Mouse (Mus musculus) bone marrow macrophage, adult 2 months (primary cell): Measurements from ENCODE around the gene Slc22a21. TPM values are rescaled to one million over a fixed set of nuclear protein-coding genes. Genes with fewer than 3 reads are reported as not detected.

Source experiments
- H3K27ac ChIP-seq: 2 replicates; pipeline ENCODE4 v1.5.1; 2012; ENCODE audit warnings: low read depth, low read length; ENCODE audit not compliant: insufficient read depth
- H3K4me1 ChIP-seq: 2 replicates; pipeline ENCODE4 v1.6.1; 2012; ENCODE audit warnings: low read length; ENCODE audit not compliant: control insufficient read depth, insufficient read depth
- H3K4me3 ChIP-seq: 2 replicates; pipeline ENCODE4 v1.5.1; 2012; ENCODE audit warnings: mild to moderate bottlenecking, low read length, moderate library complexity; ENCODE audit not compliant: insufficient read depth
- CTCF ChIP-seq: IDR thresholded peaks from 2 replicates; pipeline ENCODE4 v1.5.1; 2012; ENCODE audit warnings: low read depth, mild to moderate bottlenecking, low read length, moderate library complexity
- POLR2A ChIP-seq: IDR thresholded peaks from 2 replicates; pipeline ENCODE4 v1.6.1; 2012; ENCODE audit warnings: mild to moderate bottlenecking, low read depth, low read length, borderline replicate concordance
- polyA plus RNA-seq: library from polyadenylated mRNA; stranded (reverse); fragments of >200 nt; gene quantifications from 2 replicates; pipeline ENCODE4 v1.2.4, GENCODE M21; 2012; ENCODE audit not compliant: missing spikeins, insufficient read depth, insufficient read length

Gene Slc22a21
- 9.0 and 10.3 TPM in 2 replicates for polyA plus RNA-seq

DNA sequence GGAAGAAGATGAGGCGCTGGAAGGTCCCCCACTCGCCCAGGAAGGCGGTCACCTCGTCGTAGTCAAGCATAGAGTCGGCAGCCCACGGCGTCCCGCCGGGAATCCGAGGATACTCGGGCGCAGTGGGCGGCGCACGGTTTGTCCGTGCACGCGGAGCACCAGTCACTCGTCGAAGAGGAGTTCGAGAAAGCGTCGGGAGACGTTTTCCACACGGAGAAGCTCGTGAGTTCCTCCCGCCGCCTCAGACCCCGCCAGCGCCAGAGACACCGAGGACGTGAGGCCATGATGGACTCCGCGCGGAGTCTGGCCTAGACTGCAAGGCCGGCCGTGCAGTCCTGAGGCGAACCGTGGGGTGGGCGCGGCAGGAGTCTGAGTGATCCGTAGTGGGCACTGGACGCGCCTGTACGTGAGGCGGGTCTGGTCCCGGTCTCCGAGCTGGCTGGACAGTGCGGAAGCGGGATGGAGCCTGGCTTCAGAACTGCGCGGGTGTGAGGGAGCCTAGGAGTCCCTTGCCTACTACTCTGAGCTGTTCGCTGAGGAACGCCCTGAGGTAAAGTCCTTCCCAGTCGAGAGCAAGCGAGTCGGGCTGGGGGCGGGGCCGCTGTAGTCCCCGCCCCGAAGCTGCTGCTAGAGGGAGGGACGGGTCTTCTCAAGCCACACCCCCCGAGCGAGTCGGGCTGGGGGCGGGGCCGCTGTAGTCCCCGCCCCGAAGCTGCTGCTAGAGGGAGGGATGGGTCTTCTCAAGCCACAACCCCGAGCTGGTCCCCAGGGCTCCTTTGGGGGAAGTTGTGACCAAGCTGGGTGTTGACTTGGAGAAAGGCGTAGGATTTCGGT lies at the start of gene Slc22a21:
Slc22a21 (minus strand) TSS at position 545 of the 834 bp plus-strand sequence.
- Histone ChIP-seq H3K27ac (no peak within 1 kb of the TSS; the same call in 1 of the 2 replicates), H3K4me3 (peak within 1 kb of the TSS; percentile 76), H3K4me1 (no peaks in the 10 kb centered on the region)
- TF ChIP-seq CTCF, result no peak
- TF ChIP-seq POLR2A, result no peak

DNA sequence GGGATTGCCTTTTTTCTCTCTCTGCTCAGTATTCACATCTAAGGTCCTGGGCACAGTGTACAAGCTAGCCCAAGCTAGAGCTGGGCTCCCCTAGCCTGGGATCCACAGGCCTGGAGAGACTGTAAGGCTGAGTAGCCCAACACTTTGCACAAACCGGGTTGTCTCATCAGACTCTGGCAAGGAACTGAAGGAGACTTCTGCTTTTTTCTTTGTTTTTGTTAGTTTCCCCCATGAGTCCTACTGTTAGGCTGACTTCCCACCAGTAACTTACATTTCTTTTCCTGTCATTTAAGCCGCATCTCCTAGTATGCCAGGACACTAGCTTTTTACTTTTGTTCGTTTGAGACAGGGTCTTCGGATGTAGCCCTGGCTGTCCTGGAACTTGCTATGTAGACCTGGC lies 48.9 kb upstream of the Slc22a21 start:
- peaks cover 42% of the 10 kb centered on the region for H3K4me1 ChIP-seq
- peak overlapping the region; percentile 89 for H3K27ac ChIP-seq
- no peak for TF ChIP-seq POLR2A
- TF ChIP-seq CTCF, result no peak
- H3K4me3 ChIP-seq, result peak overlapping the region; percentile 63

DNA sequence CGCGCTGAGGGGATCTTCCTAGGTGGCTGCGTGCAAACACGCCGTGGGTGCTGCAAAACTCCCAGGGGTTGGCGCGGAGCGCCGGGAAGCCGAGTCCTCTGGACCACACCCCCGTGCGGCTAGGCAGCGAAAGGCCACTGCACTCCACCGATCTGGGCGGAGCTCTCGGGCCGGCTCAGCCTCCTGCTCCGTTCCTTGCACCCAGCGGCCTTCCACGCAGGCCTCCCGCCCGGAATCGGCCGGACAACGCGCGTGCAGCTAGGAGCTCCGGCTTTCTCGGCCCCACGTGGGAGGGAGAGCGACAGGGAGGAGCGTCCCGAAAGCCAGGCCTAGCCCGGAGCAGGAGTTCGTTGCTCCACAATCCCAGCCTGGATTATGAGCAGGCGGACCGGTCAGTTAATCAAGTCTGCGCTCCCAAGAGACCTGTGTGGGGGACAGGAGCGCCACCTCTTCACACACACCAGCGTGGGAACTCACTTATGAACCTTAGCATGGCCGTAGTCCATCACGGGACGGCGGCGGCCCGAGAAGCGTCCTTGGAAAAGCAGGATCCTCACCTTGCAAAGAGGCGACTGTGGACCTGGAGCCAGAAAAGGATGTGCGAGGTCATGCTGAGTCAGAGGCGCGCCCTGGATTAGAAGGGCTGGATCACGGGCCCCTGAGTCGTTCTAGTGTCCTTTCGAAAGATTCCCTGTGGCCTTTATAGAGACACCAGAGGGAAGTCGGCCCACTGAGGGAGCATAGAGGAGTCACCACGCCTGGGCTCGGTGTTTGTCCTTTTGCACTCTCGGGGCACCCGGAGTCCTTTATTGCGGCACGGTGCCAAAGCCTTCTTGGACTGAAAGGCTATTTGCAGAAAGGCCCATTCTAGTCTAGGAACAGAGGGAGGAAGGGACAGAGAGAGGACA lies 48.2 kb upstream of the Slc22a21 start, which contains the start of gene Slc22a4:
Slc22a4 (minus strand) TSS at position 47 of the 908 bp plus-strand sequence.
- TF ChIP-seq POLR2A (no peak), CTCF (no peak)
- peak within 1 kb of the TSS; percentile 89 for H3K27ac ChIP-seq
- peak within 1 kb of the TSS; percentile 63 for H3K4me3 ChIP-seq
- peaks cover 42% of the 10 kb centered on the region for H3K4me1 ChIP-seq

DNA sequence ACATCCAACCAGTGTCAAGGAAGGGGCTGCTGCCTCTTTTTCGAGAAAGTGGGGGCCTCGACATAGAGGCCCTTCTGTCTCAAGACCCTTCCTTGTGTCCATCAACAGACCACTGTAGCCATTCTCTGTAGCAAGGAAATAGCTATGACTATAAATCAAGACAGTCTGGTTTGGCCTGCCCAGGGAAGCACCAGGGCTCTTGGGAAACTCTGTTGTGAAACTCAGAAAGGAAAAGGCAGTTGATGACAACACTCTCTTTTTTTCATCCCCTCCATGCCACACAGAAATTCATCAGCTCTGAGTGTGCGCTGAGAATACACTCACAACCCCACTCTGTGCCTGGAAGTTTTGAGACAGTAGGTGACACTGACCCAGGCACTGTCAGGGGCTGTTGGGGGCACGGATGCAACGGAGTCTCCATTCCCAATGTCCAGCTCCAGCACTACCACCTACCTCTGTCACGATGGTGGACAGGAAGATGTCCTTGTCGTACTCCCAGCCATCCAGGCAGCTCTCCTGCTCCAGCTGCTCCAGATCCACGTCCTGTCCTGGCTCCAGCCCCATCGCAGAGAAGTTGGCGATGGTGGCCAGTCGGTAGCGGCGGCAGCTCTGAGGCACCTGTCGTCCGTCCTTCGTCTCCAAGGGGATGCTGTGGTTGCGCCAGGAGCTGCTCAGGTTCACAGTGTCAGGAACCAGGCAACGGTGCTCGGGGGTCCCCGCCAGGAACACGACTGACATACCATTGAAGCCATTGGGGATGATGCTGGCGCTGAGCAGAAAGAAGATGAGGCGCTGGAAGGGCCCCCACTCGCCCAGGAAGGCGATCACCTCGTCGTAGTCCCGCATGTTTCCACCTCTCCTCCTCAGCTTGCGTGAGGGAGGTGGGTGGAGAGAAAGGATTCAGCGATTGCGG lies 47.3 kb upstream of the Slc22a21 start:
- TF ChIP-seq CTCF (no peak), POLR2A (no peak)
- Histone ChIP-seq H3K4me1 (peaks cover 42% of the 10 kb centered on the region), H3K27ac (no peak overlapping the region), H3K4me3 (peak overlapping the region; percentile 63)

DNA sequence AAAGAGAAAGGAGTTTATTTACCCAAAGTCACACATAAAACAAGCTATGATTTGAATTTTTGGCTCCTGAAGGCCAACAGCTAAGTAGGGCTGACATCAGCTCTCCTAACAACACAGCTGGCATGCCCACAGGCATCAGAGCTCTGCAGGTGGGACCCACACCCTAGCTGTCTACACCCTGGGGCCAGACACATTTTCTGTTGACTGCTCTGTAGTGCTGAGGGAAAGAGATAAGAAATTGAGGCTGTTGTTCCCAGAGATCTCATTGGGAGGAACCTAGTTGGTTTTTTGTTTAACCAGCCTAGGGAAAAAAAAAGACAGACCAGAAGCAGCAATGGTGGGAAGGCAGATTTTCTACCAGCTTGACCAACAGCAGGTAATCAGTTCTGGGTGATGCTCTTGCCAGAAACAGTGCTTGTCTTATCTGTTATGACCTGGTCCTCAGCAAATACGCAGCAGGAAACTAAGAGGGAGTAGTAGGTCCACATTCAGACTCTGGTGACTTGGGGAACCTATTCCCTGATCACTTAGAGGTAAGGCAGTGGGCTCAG lies 46.4 kb upstream of the Slc22a21 start:
- no peak overlapping the region for H3K4me3 ChIP-seq
- no peak overlapping the region for H3K27ac ChIP-seq
- H3K4me1 ChIP-seq, result peaks cover 42% of the 10 kb centered on the region
- TF ChIP-seq POLR2A (no peak), CTCF (no peak)

DNA sequence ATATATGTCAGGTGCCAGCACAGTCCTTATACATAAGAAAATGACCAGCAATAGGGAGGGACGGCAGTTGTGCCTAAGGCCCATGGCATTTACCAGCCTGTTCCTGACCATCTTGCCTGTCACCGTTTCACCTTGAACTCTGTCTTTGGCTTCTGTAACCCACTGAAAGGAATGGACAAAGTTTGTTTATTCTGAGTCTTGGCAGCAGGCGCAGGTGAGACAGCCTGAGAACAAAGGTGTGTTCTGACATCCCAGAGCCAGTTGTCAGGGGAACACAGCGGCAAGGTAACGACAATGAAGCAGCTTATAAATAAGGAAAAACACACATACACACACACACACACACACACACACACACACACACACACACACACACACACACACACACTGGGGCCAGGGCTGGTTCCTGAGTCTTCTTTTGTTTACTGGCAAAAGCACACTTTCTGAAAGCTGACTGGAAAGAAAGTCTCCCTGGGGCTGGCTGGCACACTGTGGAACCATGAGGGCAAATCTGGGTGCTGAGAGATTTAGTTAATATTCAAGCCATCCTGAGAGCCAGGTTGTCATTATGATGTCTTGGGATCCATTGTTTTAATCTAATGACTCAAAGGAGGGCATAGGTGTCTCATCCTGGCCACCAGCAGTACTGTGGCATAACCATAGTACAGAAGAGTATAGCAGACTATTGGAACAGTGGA lies 41.4 kb upstream of the Slc22a21 start:
- TF ChIP-seq CTCF (no peak), POLR2A (no peak)
- Histone ChIP-seq H3K27ac (no peak overlapping the region), H3K4me1 (peaks cover 32% of the 10 kb centered on the region), H3K4me3 (no peak overlapping the region)

DNA sequence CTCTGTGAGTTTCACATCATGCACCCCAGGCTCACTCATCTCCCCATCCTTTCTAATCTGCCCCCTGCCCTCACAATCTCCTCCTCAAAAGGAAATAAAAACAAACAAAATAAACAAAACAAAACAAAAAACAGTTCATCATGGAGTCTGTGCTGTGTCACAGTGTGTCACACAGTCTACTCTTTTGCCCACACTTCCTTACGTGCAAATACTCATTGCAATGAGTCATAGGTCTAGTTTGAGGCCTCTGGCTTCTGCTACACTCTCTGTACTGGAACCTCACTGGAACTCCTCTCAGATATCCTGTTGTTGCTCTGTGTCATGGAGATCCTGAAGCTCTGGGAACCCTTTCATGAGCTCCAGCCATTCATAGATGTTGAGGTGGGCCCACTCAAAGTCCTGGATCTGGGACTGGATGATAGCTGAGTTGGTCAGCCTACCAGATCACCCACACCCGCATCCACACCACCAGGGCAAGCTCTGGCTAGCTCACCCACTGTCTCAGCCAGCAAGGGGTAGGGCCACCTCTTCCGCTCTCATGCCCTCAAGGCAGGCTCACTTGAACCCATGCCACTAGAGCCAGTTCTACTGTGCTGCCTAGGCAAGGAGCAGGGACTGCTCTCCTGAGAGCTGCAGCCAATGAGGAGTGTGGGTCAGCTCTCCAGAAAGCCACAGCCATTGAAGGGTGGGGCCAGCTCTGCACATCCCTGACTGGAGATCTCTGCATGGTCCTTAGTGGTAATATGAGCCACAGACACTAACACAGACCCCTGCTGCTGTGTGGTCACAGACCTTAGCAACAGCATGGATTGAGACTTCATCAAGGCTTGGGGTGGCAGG lies 39.0 kb upstream of the Slc22a21 start:
- no peak overlapping the region for H3K27ac ChIP-seq
- TF ChIP-seq POLR2A (no peak), CTCF (no peak)
- no peak overlapping the region for H3K4me3 ChIP-seq
- H3K4me1 ChIP-seq, result peaks cover 15% of the 10 kb centered on the region

DNA sequence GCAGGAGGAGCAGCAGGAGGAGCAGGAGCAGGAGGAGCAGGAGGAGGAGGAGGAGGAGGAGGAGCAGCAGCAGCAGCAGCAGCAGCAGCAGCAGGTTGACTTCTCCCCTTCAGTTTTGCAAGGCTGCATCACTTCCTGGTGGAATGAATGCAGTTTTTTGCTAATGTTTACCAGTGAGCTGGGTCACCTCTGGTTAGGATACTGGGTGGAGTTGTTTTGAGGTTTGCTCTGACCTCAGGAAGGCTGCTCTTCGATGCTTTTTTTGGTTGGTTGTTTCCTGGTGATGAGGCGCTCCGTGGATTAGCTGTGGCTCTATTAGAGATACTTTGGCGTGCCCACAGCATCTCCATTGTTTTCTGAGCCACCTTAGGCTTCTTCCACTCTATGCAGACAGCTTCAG lies 37.5 kb upstream of the Slc22a21 start:
- Histone ChIP-seq H3K4me1 (peaks cover 15% of the 10 kb centered on the region), H3K4me3 (no peak overlapping the region), H3K27ac (no peak overlapping the region)
- TF ChIP-seq POLR2A, result no peak
- no peak for TF ChIP-seq CTCF
